Mouse (Mus musculus): ENCODE measurements around the gene Gm10999. TPM values are rescaled to one million over a fixed set of nuclear protein-coding genes. Genes with fewer than 3 reads are reported as not detected.
"Not testable (repeated sequence)": the region's sequence is repeated elsewhere in the genome, so short reads cannot be mapped to it uniquely, and the experiment has no call there.

Gm10999 gene
- not detected in 2 replicates for polyA plus RNA-seq (2014; fragmentation: Nextera tagmentation; extraction: Ambion mirVana)

GRCm38 (mm10) chr8:129131561-129131960 is at the start of gene Gm10999:
TSS of gene Gm10999 (minus strand) at chr8:129131661.
- no peaks in the 10 kb centered on the region for H3K9me3 ChIP-seq (ENCODE audit: control insufficient read depth, low read length)
- H3K27ac ChIP-seq (ENCODE audit: low read depth, low read length): no peak within 1 kb of the TSS
- H3K9ac ChIP-seq (ENCODE audit: low read length): no peak within 1 kb of the TSS
- no peaks in the 10 kb centered on the region for H3K4me1 ChIP-seq (ENCODE audit: control insufficient read depth, insufficient read depth, low read length)
- WGBS: 86% methylated on average over 1 of the region's 1 CpGs
- no peaks in the 10 kb centered on the region for H3K36me3 ChIP-seq (ENCODE audit: control insufficient read depth, insufficient read depth, low read length)
- no peak for DNase-seq (ENCODE audit: low spot score)
- H3K27me3 ChIP-seq (ENCODE audit: control insufficient read depth, insufficient read depth, low read length): no peaks in the 10 kb centered on the region
- no peak within 1 kb of the TSS for H3K4me3 ChIP-seq (ENCODE audit: low read depth, low read length)
- ATAC-seq (ENCODE audit: insufficient read depth, low FRiP score, low TSS enrichment): no peak
- H3K4me2 ChIP-seq (ENCODE audit: low read depth): no peak within 1 kb of the TSS

GRCm38 (mm10) chr8:129133475-129133874 is 2.0 kb upstream of the Gm10999 start:
- no peaks in the 10 kb centered on the region for H3K27me3 ChIP-seq (ENCODE audit: control insufficient read depth, insufficient read depth, low read length)
- no peak for ATAC-seq (ENCODE audit: insufficient read depth, low FRiP score, low TSS enrichment)
- H3K4me2 ChIP-seq (ENCODE audit: low read depth): no peak overlapping the region
- no peaks in the 10 kb centered on the region for H3K36me3 ChIP-seq (ENCODE audit: control insufficient read depth, insufficient read depth, low read length)
- no peak overlapping the region for H3K27ac ChIP-seq (ENCODE audit: low read depth, low read length)
- H3K4me3 ChIP-seq (ENCODE audit: low read depth, low read length): no peak overlapping the region
- H3K4me1 ChIP-seq (ENCODE audit: control insufficient read depth, insufficient read depth, low read length): no peaks in the 10 kb centered on the region
- no peak for DNase-seq (ENCODE audit: low spot score)
- no peak overlapping the region for H3K9ac ChIP-seq (ENCODE audit: low read length)
- no peaks in the 10 kb centered on the region for H3K9me3 ChIP-seq (ENCODE audit: control insufficient read depth, low read length)

- H3K9me3 ChIP-seq (ENCODE audit: control insufficient read depth, low read length); H3K27ac ChIP-seq (ENCODE audit: low read depth, low read length); ATAC-seq (ENCODE audit: insufficient read depth, low FRiP score, low TSS enrichment); H3K4me2 ChIP-seq (ENCODE audit: low read depth); H3K36me3 ChIP-seq (ENCODE audit: control insufficient read depth, insufficient read depth, low read length); H3K4me1 ChIP-seq (ENCODE audit: control insufficient read depth, insufficient read depth, low read length); H3K4me3 ChIP-seq (ENCODE audit: low read depth, low read length); H3K27me3 ChIP-seq (ENCODE audit: control insufficient read depth, insufficient read depth, low read length); DNase-seq (ENCODE audit: low spot score); H3K9ac ChIP-seq (ENCODE audit: low read length): not testable (repeated sequence)
- WGBS: 27% methylated on average over 3 of the region's 3 CpGs
These were observed 15.7 kb downstream of the Gm10999 start for GRCm38 (mm10) chr8:129115761-129116160.

Other genes with a start within 250 kb of the Gm10999 start
- gene Ccdc7a, start 66.1 kb downstream of the Gm10999 start, polyA plus RNA-seq (2014; fragmentation: Nextera tagmentation; extraction: Ambion mirVana): not detected in 2 replicates
- not detected in 2 replicates for gene Ccdc7b, start 64.5 kb downstream of the Gm10999 start, polyA plus RNA-seq (2014; fragmentation: Nextera tagmentation; extraction: Ambion mirVana)
- 25.7 and 29.3 TPM in 2 replicates for gene 2610044O15Rik8, start 102.7 kb upstream of the Gm10999 start, polyA plus RNA-seq (2014; fragmentation: Nextera tagmentation; extraction: Ambion mirVana)